Mouse (Mus musculus): ENCODE measurements around the gene Nppa.
"Not testable (repeated sequence)": the region's sequence is repeated elsewhere in the genome, so short reads cannot be mapped to it uniquely, and the experiment has no call there.

The Nppa gene

GRCm38 (mm10) chr4:148050396-148050914, 49.9 kb downstream of the Nppa start:
- in situ Hi-C loops (cut with MboI, MseI), result not testable (repeated sequence)

GRCm38 (mm10) chr4:148051046-148051776, 50.7 kb downstream of the Nppa start:
- in situ Hi-C loops (cut with MboI, MseI), result no loop called here
